Mouse (Mus musculus) brown adipose tissue, adult 24 weeks (tissue): Measurements from ENCODE around the gene Actl10. TPM values are rescaled to one million over a fixed set of nuclear protein-coding genes. Genes with fewer than 3 reads are reported as not detected.

Source experiments
- H3K27ac ChIP-seq: fragments of 200-500 bp; replicated peaks from 2 replicates; pipeline ENCODE4 v1.5.1; 2012; ENCODE audit warnings: low read depth, mild to moderate bottlenecking, low read length
- H3K4me1 ChIP-seq: fragments of 200-500 bp; 2 replicates; pipeline ENCODE4 v1.6.1; 2012; ENCODE audit warnings: low read length, mixed read lengths; ENCODE audit not compliant: control insufficient read depth, insufficient read depth, insufficient read length
- H3K4me3 ChIP-seq: fragments of 200-500 bp; 2 replicates; pipeline ENCODE4 v1.5.1; 2012; ENCODE audit warnings: low read depth, mild to moderate bottlenecking, low read length, moderate library complexity; ENCODE audit not compliant: insufficient read depth
- polyA plus RNA-seq: library from polyadenylated mRNA; stranded (reverse); fragments of >200 nt; gene quantifications from 2 replicates; pipeline ENCODE4 v1.2.4, GENCODE M21; 2012; ENCODE audit not compliant: missing spikeins, insufficient read depth, insufficient read length

Actl10 gene
- polyA plus RNA-seq, 1 experiment, result not detected

GRCm38 (mm10) chr2:154541630-154542029, 9.9 kb upstream of the Actl10 start:
- no peaks in the 10 kb centered on the region for H3K4me1 ChIP-seq
- H3K4me3 ChIP-seq, result no peak overlapping the region
- no peak overlapping the region for H3K27ac ChIP-seq

DNA sequence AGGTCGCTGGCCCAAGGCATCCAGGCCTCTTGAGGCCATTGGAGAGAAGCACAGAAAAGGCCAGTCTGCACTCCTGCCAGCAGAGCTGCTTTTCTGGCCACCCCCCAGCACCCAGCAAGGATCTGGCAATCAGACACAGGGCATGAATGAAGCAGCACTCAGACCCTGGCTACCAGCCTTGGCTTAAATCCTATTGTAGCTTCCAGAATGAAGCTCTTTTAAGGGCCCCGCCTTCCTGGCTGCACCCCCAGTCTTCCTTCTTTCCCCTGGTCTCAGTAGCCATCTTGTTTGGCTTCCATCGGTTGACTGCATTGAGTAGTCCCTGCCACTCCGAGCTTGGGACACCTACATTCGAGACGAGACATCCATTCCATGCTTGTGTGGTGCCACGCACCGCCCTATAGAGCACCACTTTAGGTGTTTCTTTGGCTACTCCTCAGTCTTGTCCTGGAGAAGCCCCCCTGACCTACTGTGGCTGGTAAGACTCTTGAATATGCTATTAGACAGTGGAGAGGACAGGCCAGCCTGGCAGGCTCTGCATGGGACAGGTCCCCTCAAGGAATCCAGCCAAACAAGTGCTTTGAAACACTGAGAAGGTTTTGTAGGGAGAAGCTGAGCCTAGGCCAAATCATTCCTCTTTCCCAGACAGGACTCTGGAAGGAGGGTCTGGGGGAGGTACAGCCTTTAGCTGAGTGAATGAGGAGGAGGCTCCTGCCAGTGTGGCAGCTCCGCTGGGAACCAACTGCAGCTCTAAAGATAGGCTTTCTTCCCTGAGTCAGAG, 7.8 kb upstream of the Actl10 start:
- Histone ChIP-seq H3K4me1 (no peaks in the 10 kb centered on the region), H3K4me3 (no peak overlapping the region), H3K27ac (no peak overlapping the region)

DNA sequence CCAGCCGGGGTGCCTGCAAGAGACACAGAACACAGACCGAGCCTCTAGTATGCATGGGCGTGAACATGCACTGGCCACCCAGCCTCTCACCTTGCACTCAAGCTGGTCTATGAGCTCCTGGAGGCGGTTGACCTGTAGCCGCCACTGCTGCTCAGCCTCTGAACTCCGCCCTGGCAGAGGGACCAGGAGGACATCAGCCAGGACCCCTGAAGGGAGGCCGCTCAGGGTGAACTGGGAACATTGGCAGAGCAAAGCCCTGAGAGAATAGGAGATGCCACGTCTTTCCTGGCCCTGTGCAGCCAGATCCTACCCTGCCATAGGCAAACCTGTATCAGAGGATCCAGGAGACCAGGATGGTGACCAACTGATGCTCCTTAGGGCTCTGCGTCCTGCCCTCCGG, 4.9 kb upstream of the Actl10 start, which contains the start of gene 1700003F12Rik:
Gene 1700003F12Rik (plus strand): TSS at position 375 of the 400 bp plus-strand sequence.
- Histone ChIP-seq H3K4me1 (peaks cover 2% of the 10 kb centered on the region), H3K4me3 (no peak within 1 kb of the TSS), H3K27ac (no peak within 1 kb of the TSS)

DNA sequence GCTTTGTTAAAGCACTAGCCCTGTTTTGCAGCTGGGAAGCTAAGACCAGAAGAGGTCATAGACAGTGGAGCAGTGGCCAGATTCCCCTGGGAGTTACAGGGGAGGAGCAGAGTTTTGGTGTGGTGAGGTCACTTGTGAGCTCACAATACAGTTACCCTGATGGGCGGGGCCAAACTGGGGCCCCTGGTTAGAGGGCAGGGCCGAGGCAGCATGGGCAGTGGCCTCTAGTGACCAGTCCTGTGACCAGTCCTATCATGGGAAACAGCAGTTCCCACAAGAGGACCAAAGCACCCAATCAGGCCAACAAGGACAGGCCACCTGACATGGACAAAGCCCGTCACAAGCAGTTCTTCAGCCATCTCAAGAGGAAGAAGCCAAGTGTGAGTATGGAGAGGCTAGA, 2.9 kb upstream of the Actl10 start:
- Histone ChIP-seq H3K4me3 (no peak overlapping the region), H3K4me1 (peaks cover 8% of the 10 kb centered on the region), H3K27ac (no peak overlapping the region)

- peak overlapping the region; percentile 46 for H3K4me3 ChIP-seq
- no peak overlapping the region for H3K27ac ChIP-seq
- H3K4me1 ChIP-seq, result peaks cover 8% of the 10 kb centered on the region
Observed at GRCm38 (mm10) chr2:154549127-154549885, 2.3 kb upstream of the Actl10 start.

- Histone ChIP-seq H3K4me3 (peak overlapping the region; percentile 46; the same call in 1 of the 2 replicates), H3K4me1 (peaks cover 8% of the 10 kb centered on the region), H3K27ac (no peak overlapping the region)
Observed at GRCm38 (mm10) chr2:154549886-154550189, 1.7 kb upstream of the Actl10 start.

DNA sequence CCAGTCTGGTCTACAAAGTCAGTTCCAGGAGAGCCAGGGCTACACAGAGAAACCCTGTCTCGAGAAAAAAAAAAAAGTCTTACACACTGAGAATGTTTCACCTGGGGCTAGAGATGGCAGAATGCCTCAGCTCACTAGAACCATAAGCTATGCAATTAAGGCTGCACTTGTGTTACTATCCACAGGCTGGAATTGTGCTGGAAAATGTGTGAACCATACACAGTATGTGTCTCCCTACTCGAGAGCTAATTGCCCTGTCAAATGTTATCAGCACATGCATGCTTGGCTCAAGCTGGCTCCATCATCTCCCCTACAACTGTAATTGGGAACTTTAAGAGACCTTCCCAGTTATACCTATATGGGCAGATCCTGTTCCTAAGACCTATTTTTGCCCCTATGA, 639 bp upstream of the Actl10 start:
- no peak overlapping the region for H3K27ac ChIP-seq
- H3K4me1 ChIP-seq, result peaks cover 8% of the 10 kb centered on the region
- no peak overlapping the region for H3K4me3 ChIP-seq

GRCm38 (mm10) chr2:154551927-154552326, 351 bp downstream of the Actl10 start:
- Histone ChIP-seq H3K4me1 (peaks cover 8% of the 10 kb centered on the region), H3K4me3 (peak overlapping the region; percentile 45), H3K27ac (no peak overlapping the region)

DNA sequence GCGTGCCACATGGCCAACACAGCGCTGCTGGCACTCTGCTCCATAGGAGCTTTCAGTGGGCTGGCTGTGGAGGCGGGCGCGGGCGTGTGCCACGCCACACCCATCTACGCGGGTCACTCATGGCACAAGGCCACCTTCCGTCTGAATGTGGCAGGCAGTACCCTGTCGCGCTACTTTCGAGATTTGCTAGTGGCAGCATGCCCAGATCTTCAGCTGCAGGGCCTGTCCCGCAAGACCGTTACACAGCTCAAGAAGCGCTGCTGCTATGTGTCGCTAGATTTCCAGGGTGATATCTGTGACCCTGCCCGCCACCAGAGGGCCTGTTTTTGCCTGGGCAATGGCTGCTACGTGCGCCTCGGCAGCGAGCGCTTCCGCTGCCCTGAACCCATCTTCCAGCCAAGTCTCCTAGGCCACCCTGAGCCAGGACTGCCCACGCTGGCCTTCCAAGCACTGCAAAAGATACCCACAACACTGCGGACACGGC, 890 bp downstream of the Actl10 start:
- H3K27ac ChIP-seq, result no peak overlapping the region
- peak overlapping the region; percentile 45 for H3K4me3 ChIP-seq
- peaks cover 8% of the 10 kb centered on the region for H3K4me1 ChIP-seq

- H3K27ac ChIP-seq, result no peak overlapping the region
- peaks cover 6% of the 10 kb centered on the region for H3K4me1 ChIP-seq
- no peak overlapping the region for H3K4me3 ChIP-seq
Observed at GRCm38 (mm10) chr2:154555235-154555634, 3.7 kb downstream of the Actl10 start.

DNA sequence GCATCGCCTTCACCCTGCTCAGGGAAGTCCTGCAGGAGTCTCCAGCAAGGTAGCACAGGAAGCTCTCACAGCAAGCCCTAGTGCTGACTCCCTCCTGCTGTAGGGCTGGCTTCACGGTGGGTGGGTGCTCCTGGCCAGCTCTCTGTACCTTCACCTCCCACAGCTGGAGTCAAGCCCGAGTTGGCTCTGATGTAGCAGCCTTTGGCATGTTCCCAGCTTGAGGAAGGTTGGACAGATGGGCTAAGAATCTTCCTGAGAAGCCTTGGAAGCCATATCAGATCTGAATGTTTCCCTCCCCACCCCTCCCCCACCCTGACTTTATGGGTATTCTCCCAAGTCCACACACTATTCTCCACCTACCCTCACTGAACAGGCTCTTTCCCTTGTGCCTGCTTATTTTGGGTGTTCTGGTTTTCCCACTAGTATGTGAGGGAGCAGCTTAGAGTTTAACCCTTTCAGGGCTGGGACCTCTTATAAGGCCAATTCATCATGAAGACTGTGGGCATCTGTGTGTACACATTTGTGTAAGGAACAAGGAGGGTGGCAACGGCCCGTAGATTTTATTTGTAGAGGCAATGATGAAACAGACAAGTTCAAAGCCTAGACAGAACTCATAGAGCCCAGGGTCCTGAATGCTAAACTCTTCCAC, 5.7 kb downstream of the Actl10 start:
- no peak overlapping the region for H3K27ac ChIP-seq
- H3K4me3 ChIP-seq, result no peak overlapping the region
- H3K4me1 ChIP-seq, result peaks cover under 1% of the 10 kb centered on the region; the same call in 1 of the 2 replicates

- no peak within 1 kb of the TSS for H3K27ac ChIP-seq
Observed at GRCm38 (mm10) chr2:154558264-154559039, 6.9 kb downstream of the Actl10 start, which contains the start of gene Necab3. Gene Necab3, minus strand, starts transcription at chr2:154558890.

GRCm38 (mm10) chr2:154563612-154564170, 12.1 kb downstream of the Actl10 start:
- Histone ChIP-seq H3K4me1 (peaks cover 10% of the 10 kb centered on the region; the same call in 1 of the 2 replicates), H3K4me3 (no peak overlapping the region), H3K27ac (no peak overlapping the region)

More at GRCm38 (mm10) chr2:154558264-154559039, 6.9 kb downstream of the Actl10 start, which contains the start of gene Necab3:
- H3K4me3 ChIP-seq, result 0 out of 2 replicates have a peak within 1 kb of the TSS, but pooled peaks have one; percentile 14
- H3K4me1 ChIP-seq, result no peaks in the 10 kb centered on the region; the same call in 1 of the 2 replicates

GRCm38 (mm10) chr2:154565562-154565961, 14.0 kb downstream of the Actl10 start:
- no peak overlapping the region for H3K27ac ChIP-seq
- no peak overlapping the region for H3K4me3 ChIP-seq
- peaks cover 10% of the 10 kb centered on the region; the same call in 1 of the 2 replicates for H3K4me1 ChIP-seq
